Mouse (Mus musculus): ENCODE results near the gene Pde6d. TPM values are rescaled to one million over a fixed set of nuclear protein-coding genes. Genes with fewer than 3 reads are reported as not detected.

Pde6d gene
- polyA plus RNA-seq, 1 experiment from 2014 or later, result 48.1 TPM

- peaks cover 52% of the 10 kb centered on the region for H3K4me1 ChIP-seq (replicated peaks; ENCODE audit: control insufficient read depth, insufficient read depth, low read length)
- WGBS, result 26% methylated on average over 19 of the region's 19 CpGs
- peak overlapping the region; percentile 47 for H3K4me3 ChIP-seq (ENCODE audit: low read depth, low read length)
- peak overlapping the region; percentile 82 for H3K9ac ChIP-seq (ENCODE audit: low read depth, low read length)
- H3K36me3 ChIP-seq (ENCODE audit: control insufficient read depth, insufficient read depth, low read length), result no peaks in the 10 kb centered on the region
- H3K4me2 ChIP-seq, result peak overlapping the region; percentile 64
- ATAC-seq (replicated peaks; ENCODE audit: low FRiP score), result no peak
- peak overlapping the region; percentile 82 for H3K27ac ChIP-seq (ENCODE audit: low read depth, low read length)
- DNase-seq (ENCODE audit: low spot score), result peak; percentile 45
- no peaks in the 10 kb centered on the region; the same call in 1 of the 2 replicates for H3K27me3 ChIP-seq (replicated peaks; ENCODE audit: control insufficient read depth, insufficient read depth, low read length)
- H3K9me3 ChIP-seq (ENCODE audit: control insufficient read depth, low read length), result no peaks in the 10 kb centered on the region
These were observed 77.6 kb downstream of the Pde6d start for GRCm38 (mm10) chr1:86504697-86505421.

DNA sequence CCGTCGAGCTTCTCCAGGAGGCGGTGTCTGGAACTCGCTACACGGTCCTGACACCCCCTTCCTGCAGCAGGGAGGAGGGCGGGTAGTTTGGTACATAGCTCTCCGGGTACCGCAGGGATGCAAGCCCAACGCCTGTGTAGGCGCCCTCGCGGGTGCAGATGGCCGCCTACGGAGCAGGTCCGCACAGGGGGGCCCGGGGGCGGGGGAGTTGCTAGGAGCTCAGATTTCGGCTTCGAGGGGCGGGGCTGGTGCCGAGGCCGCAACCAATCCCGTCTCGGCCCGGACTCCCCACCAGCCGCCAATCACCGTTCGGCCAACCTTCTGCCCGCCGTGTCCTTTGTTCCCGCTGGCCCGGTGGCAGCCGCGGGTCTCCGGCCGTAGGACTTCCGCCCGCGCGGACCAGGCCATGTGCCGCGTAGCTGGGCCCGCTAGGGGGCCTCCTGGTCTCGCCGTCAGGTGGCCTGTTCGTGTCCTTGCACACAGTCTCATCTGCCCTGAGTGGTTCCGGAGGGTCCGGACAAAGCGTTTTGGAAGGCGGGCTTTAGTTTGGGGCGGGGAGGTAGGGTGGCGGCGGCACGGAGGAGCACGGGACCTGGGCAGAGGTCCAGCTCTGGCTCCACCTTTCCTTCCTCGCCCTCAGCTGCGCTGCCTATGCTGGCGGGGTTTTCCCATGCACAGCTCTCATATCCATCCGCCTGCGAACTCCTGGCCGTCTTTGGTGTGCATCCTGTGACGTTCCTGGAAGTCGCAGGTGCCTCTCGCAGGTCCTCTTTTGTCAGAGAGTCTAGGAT, 78.3 kb downstream of the Pde6d start:
- no peaks in the 10 kb centered on the region for H3K36me3 ChIP-seq (ENCODE audit: control insufficient read depth, insufficient read depth, low read length)
- ATAC-seq (replicated peaks; ENCODE audit: low FRiP score), result peak; percentile 78
- peak overlapping the region; percentile 47 for H3K4me3 ChIP-seq (ENCODE audit: low read depth, low read length)
- WGBS, result under 1% methylated on average over 64 of the region's 64 CpGs
- H3K9ac ChIP-seq (ENCODE audit: low read depth, low read length), result peak overlapping the region; percentile 82
- H3K27ac ChIP-seq (ENCODE audit: low read depth, low read length), result peak overlapping the region; percentile 82
- H3K9me3 ChIP-seq (ENCODE audit: control insufficient read depth, low read length), result no peaks in the 10 kb centered on the region
- peaks cover 47% of the 10 kb centered on the region for H3K4me1 ChIP-seq (replicated peaks; ENCODE audit: control insufficient read depth, insufficient read depth, low read length)
- H3K27me3 ChIP-seq (replicated peaks; ENCODE audit: control insufficient read depth, insufficient read depth, low read length), result no peaks in the 10 kb centered on the region; the same call in 1 of the 2 replicates
- H3K4me2 ChIP-seq, result peak overlapping the region; percentile 64
- DNase-seq (ENCODE audit: low spot score), result peak; percentile 94

DNA sequence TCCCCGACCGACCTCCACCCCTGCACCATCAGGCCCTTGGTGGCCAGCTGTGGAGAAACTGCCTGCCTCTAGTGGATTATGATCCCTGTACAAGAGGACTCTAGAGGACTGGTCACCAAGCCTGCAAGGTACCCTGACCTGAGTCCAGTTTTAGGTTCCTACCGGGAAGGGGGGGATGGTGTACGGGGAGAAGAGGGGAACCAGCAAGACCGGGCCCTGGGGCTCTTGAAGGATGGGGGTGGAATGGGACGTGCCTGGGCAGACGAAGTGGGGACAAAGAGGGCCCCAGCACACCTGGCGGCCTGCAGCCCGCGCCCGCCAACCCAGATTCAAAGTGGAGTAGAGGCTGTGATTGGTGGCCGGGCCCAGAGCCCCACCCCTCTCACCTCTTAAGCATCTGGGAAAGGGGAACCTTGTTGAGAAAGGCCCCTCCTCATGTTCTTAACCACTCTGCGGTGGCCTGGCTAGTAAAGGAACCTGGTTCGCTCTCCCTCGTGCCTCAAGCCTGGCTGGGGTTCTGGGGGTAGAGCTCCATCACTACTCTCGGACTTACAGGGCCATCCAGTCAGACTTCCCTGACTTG, 79.2 kb downstream of the Pde6d start:
- Histone ChIP-seq H3K4me2 (peak overlapping the region; percentile 64), H3K36me3 (ENCODE audit: control insufficient read depth, insufficient read depth, low read length) (no peaks in the 10 kb centered on the region), H3K9ac (ENCODE audit: low read depth, low read length) (peak overlapping the region; percentile 82), H3K9me3 (ENCODE audit: control insufficient read depth, low read length) (no peaks in the 10 kb centered on the region), H3K4me3 (ENCODE audit: low read depth, low read length) (peak overlapping the region; percentile 47), H3K27me3 (replicated peaks; ENCODE audit: control insufficient read depth, insufficient read depth, low read length) (no peaks in the 10 kb centered on the region; the same call in 1 of the 2 replicates), H3K27ac (ENCODE audit: low read depth, low read length) (peak overlapping the region; percentile 82), H3K4me1 (replicated peaks; ENCODE audit: control insufficient read depth, insufficient read depth, low read length) (peaks cover 47% of the 10 kb centered on the region)
- DNase-seq (ENCODE audit: low spot score), result no peak
- WGBS, result 25% methylated on average over 16 of the region's 16 CpGs
- ATAC-seq (replicated peaks; ENCODE audit: low FRiP score), result no peak

DNA sequence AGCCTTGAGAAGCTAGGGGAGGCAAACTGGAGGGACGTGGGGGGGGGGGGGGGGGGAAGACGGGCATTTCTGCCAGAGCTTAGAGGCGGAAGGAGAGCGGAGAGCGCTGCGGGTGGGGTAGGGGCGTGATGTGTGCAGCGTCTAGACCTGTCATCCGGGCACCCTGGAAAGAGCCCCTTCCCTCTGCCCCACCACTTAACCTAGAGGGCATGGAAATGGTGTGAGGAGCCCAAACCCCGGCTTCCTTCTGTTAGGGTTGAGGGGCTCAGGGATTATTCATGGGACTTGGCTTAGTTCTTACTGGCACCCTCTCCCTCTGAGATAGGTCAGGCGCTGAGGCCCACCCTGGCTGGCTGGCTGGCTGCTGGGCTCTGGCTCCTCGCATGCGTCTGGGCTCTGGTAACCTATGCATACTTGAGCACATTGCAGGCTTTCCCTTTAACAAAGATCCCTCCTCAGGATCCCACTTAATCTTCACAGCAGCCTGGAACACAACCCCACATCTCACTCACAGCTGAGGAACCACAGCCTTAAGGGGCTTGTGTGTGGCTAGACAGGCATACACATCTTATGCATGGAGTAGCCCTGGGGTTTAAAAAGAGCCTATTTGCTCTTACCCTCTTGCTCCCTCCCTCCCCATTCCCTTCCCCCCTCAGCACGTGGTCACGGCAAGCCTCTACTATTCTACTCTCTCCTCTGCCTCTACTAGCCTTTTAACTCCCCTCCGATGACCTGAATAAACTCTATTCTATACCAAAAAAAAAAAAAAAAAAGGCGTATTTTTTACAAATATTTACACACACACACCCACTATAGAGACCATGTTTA, 80.0 kb downstream of the Pde6d start:
- H3K9ac ChIP-seq (ENCODE audit: low read depth, low read length), result no peak overlapping the region; the same call in 1 of the 2 replicates
- no peak for DNase-seq (ENCODE audit: low spot score)

GRCm38 (mm10) chr1:86501559-86501958, 80.9 kb downstream of the Pde6d start:
- no peak overlapping the region for H3K4me3 ChIP-seq (ENCODE audit: low read depth, low read length)
- no peaks in the 10 kb centered on the region for H3K9me3 ChIP-seq (ENCODE audit: control insufficient read depth, low read length)
- no peaks in the 10 kb centered on the region for H3K36me3 ChIP-seq (ENCODE audit: control insufficient read depth, insufficient read depth, low read length)
- WGBS, result 2% methylated on average over 4 of the region's 4 CpGs
- H3K27ac ChIP-seq (ENCODE audit: low read depth, low read length), result peak overlapping the region; percentile 51
- peak; percentile 89 for DNase-seq (ENCODE audit: low spot score)
- ATAC-seq (replicated peaks; ENCODE audit: low FRiP score), result peak; percentile 8; the same call in 1 of the 2 replicates
- H3K4me2 ChIP-seq, result peak overlapping the region; percentile 24
- no peaks in the 10 kb centered on the region; the same call in 1 of the 2 replicates for H3K27me3 ChIP-seq (replicated peaks; ENCODE audit: control insufficient read depth, insufficient read depth, low read length)
- H3K9ac ChIP-seq (ENCODE audit: low read depth, low read length), result no peak overlapping the region
- H3K4me1 ChIP-seq (replicated peaks; ENCODE audit: control insufficient read depth, insufficient read depth, low read length), result peaks cover 51% of the 10 kb centered on the region

More for the DNA sequence above, 80.0 kb downstream of the Pde6d start:
- Histone ChIP-seq H3K27me3 (replicated peaks; ENCODE audit: control insufficient read depth, insufficient read depth, low read length) (no peaks in the 10 kb centered on the region; the same call in 1 of the 2 replicates), H3K4me1 (replicated peaks; ENCODE audit: control insufficient read depth, insufficient read depth, low read length) (peaks cover 49% of the 10 kb centered on the region), H3K36me3 (ENCODE audit: control insufficient read depth, insufficient read depth, low read length) (no peaks in the 10 kb centered on the region), H3K9me3 (ENCODE audit: control insufficient read depth, low read length) (no peaks in the 10 kb centered on the region), H3K27ac (ENCODE audit: low read depth, low read length) (peak overlapping the region; percentile 82), H3K4me2 (peak overlapping the region; percentile 24; the same call in 1 of the 2 replicates), H3K4me3 (ENCODE audit: low read depth, low read length) (no peak overlapping the region)
- 38% methylated on average over 17 of the region's 17 CpGs for WGBS
- no peak for ATAC-seq (replicated peaks; ENCODE audit: low FRiP score)

GRCm38 (mm10) chr1:86501114-86501532, 81.3 kb downstream of the Pde6d start:
- Histone ChIP-seq H3K27ac (ENCODE audit: low read depth, low read length) (0 out of 2 replicates have a peak overlapping the region, but pooled peaks have one; percentile 8), H3K4me1 (replicated peaks; ENCODE audit: control insufficient read depth, insufficient read depth, low read length) (peaks cover 48% of the 10 kb centered on the region), H3K36me3 (ENCODE audit: control insufficient read depth, insufficient read depth, low read length) (no peaks in the 10 kb centered on the region), H3K4me3 (ENCODE audit: low read depth, low read length) (no peak overlapping the region), H3K9me3 (ENCODE audit: control insufficient read depth, low read length) (no peaks in the 10 kb centered on the region), H3K9ac (ENCODE audit: low read depth, low read length) (no peak overlapping the region), H3K4me2 (no peak overlapping the region; the same call in 1 of the 2 replicates), H3K27me3 (replicated peaks; ENCODE audit: control insufficient read depth, insufficient read depth, low read length) (no peaks in the 10 kb centered on the region; the same call in 1 of the 2 replicates)
- no peak for DNase-seq (ENCODE audit: low spot score)
- WGBS, result 27% methylated on average over 6 of the region's 6 CpGs
- ATAC-seq (replicated peaks; ENCODE audit: low FRiP score), result no peak

- no peak overlapping the region for H3K4me3 ChIP-seq (ENCODE audit: low read depth, low read length)
- no peak overlapping the region for H3K9ac ChIP-seq (ENCODE audit: low read depth, low read length)
- H3K9me3 ChIP-seq (ENCODE audit: control insufficient read depth, low read length), result no peaks in the 10 kb centered on the region
- DNase-seq (ENCODE audit: low spot score), result no peak
- H3K4me1 ChIP-seq (replicated peaks; ENCODE audit: control insufficient read depth, insufficient read depth, low read length), result peaks cover 45% of the 10 kb centered on the region
- H3K4me2 ChIP-seq, result no peak overlapping the region
- no peak for ATAC-seq (replicated peaks; ENCODE audit: low FRiP score)
- 67% methylated on average over 4 of the region's 4 CpGs for WGBS
- H3K27ac ChIP-seq (ENCODE audit: low read depth, low read length), result 0 out of 2 replicates have a peak overlapping the region, but pooled peaks have one; percentile 8
- no peaks in the 10 kb centered on the region; the same call in 1 of the 2 replicates for H3K27me3 ChIP-seq (replicated peaks; ENCODE audit: control insufficient read depth, insufficient read depth, low read length)
- no peaks in the 10 kb centered on the region for H3K36me3 ChIP-seq (ENCODE audit: control insufficient read depth, insufficient read depth, low read length)
These were observed 81.7 kb downstream of the Pde6d start for GRCm38 (mm10) chr1:86500681-86501080.

DNA sequence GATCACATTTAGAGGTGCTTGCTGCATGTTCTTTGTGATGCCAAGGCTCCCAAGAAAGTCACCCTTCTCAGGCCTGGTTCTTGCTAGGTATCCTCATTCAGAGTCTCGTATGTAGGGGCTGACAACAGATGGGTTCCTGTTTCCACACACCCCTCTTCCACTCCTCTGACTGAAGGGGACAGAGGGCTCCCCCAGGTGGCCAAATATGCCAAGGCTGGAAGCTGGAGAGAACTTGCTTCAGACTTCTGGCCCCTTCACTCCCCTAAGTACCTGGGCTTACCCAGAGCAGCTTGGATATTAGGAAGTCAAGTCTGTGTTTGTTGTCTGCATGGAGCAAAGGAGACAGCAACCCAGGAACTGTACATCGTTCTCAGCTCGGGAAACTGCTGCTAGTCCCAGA, 82.5 kb downstream of the Pde6d start:
- H3K9me3 ChIP-seq (ENCODE audit: control insufficient read depth, low read length), result no peaks in the 10 kb centered on the region
- peaks cover 37% of the 10 kb centered on the region for H3K4me1 ChIP-seq (replicated peaks; ENCODE audit: control insufficient read depth, insufficient read depth, low read length)
- DNase-seq (ENCODE audit: low spot score), result no peak
- 36% methylated on average over 3 of the region's 3 CpGs for WGBS
- no peak overlapping the region for H3K27ac ChIP-seq (ENCODE audit: low read depth, low read length)
- H3K9ac ChIP-seq (ENCODE audit: low read depth, low read length), result no peak overlapping the region
- H3K4me2 ChIP-seq, result no peak overlapping the region
- H3K36me3 ChIP-seq (ENCODE audit: control insufficient read depth, insufficient read depth, low read length), result no peaks in the 10 kb centered on the region
- no peak overlapping the region for H3K4me3 ChIP-seq (ENCODE audit: low read depth, low read length)
- H3K27me3 ChIP-seq (replicated peaks; ENCODE audit: control insufficient read depth, insufficient read depth, low read length), result no peaks in the 10 kb centered on the region; the same call in 1 of the 2 replicates
- ATAC-seq (replicated peaks; ENCODE audit: low FRiP score), result no peak
